Mouse (Mus musculus) megakaryocyte, embryonic 14.5 days (primary cell): ENCODE data around the gene Krtap9-3. TPM values are rescaled to one million over a fixed set of nuclear protein-coding genes. Genes with fewer than 3 reads are reported as not detected.
"Not testable (repeated sequence)": the region's sequence is repeated elsewhere in the genome, so short reads cannot be mapped to it uniquely, and the experiment has no call there.

ENCODE experiments used
- H3K27me3 ChIP-seq: replicated peaks from 2 replicates; pipeline ENCODE3; 2012; ENCODE audit warnings: inconsistent platforms
- H3K36me3 ChIP-seq: replicated peaks from 2 replicates; pipeline ENCODE3; 2012; ENCODE audit warnings: low read length, inconsistent platforms, mixed read lengths
- H3K4me1 ChIP-seq: 2 replicates; pipeline ENCODE4 v1.6.1; 2012; ENCODE audit warnings: inconsistent platforms
- H3K4me3 ChIP-seq: replicated peaks from 2 replicates; pipeline ENCODE3; 2012; ENCODE audit warnings: moderate library complexity, mild to moderate bottlenecking, inconsistent platforms
- H3K9me3 ChIP-seq: 2 replicates; pipeline ENCODE4 v1.6.1; 2012; ENCODE audit warnings: inconsistent platforms
- FLI1 ChIP-seq: IDR thresholded peaks from 2 replicates; pipeline ENCODE4 v1.6.1; 2012; ENCODE audit warnings: low read length, inconsistent platforms, mixed read lengths
- GATA1 ChIP-seq: IDR thresholded peaks from 3 replicates; pipeline ENCODE4 v1.6.1; 2012; ENCODE audit warnings: mixed read lengths, low read length, inconsistent platforms, borderline replicate concordance
- polyA plus RNA-seq: library from polyadenylated mRNA; stranded (reverse); fragments of >175 nt; gene quantifications from 2 replicates; pipeline ENCODE4 v1.2.3, GENCODE M21; 2012; ENCODE audit warnings: low replicate concordance; ENCODE audit not compliant: insufficient read depth

Gene Krtap9-3
- polyA plus RNA-seq = not detected in 2 replicates

- not testable (repeated sequence) for H3K36me3 ChIP-seq, H3K4me3 ChIP-seq, H3K9me3 ChIP-seq, H3K4me1 ChIP-seq, H3K27me3 ChIP-seq
Measured at GRCm38 (mm10) chr11:99597742-99598141, at the start of gene Krtap9-3. Krtap9-3 (minus strand) TSS chr11:99598105.

- TF ChIP-seq GATA1 (no peak), FLI1 (no peak)
- Histone ChIP-seq H3K27me3 (no peaks in the 10 kb centered on the region), H3K4me1 (no peaks in the 10 kb centered on the region), H3K4me3 (no peak overlapping the region), H3K36me3 (no peaks in the 10 kb centered on the region), H3K9me3 (no peaks in the 10 kb centered on the region)
Measured at GRCm38 (mm10) chr11:99646444-99646843, 48.5 kb upstream of the Krtap9-3 start.

GRCm38 (mm10) chr11:99644351-99644750 is 46.4 kb upstream of the Krtap9-3 start:
- no peak for TF ChIP-seq GATA1
- TF ChIP-seq FLI1 = no peak
- H3K27me3 ChIP-seq = no peaks in the 10 kb centered on the region
- H3K36me3 ChIP-seq = no peaks in the 10 kb centered on the region

GRCm38 (mm10) chr11:99643635-99644139 is 45.8 kb upstream of the Krtap9-3 start, which contains the start of gene Krtap4-7:
Krtap4-7 (minus strand) TSS chr11:99644089.
- not testable (repeated sequence) for H3K4me1 ChIP-seq, H3K27me3 ChIP-seq, H3K36me3 ChIP-seq

More at GRCm38 (mm10) chr11:99644351-99644750, 46.4 kb upstream of the Krtap9-3 start:
- no peak overlapping the region for H3K4me3 ChIP-seq
- H3K4me1 ChIP-seq = no peaks in the 10 kb centered on the region
- no peaks in the 10 kb centered on the region for H3K9me3 ChIP-seq

GRCm38 (mm10) chr11:99640926-99641325 is 43.0 kb upstream of the Krtap9-3 start:
- Histone ChIP-seq H3K4me3 (no peak overlapping the region), H3K27me3 (peaks cover 1% of the 10 kb centered on the region), H3K4me1 (no peaks in the 10 kb centered on the region), H3K9me3 (no peaks in the 10 kb centered on the region), H3K36me3 (no peaks in the 10 kb centered on the region)
- TF ChIP-seq FLI1 (no peak), GATA1 (no peak)

More at GRCm38 (mm10) chr11:99643635-99644139, 45.8 kb upstream of the Krtap9-3 start, which contains the start of gene Krtap4-7:
- H3K9me3 ChIP-seq, H3K4me3 ChIP-seq: not testable (repeated sequence)

- no peak for TF ChIP-seq FLI1
- no peak for TF ChIP-seq GATA1
- H3K9me3 ChIP-seq = no peaks in the 10 kb centered on the region
- peaks cover 1% of the 10 kb centered on the region for H3K27me3 ChIP-seq
- no peaks in the 10 kb centered on the region for H3K4me1 ChIP-seq
- H3K4me3 ChIP-seq = no peak overlapping the region
- H3K36me3 ChIP-seq = no peaks in the 10 kb centered on the region
Measured at GRCm38 (mm10) chr11:99637086-99637485, 39.2 kb upstream of the Krtap9-3 start.

- no peaks in the 10 kb centered on the region for H3K9me3 ChIP-seq
- H3K36me3 ChIP-seq = no peaks in the 10 kb centered on the region
- H3K4me3 ChIP-seq = no peak within 1 kb of the TSS
- peaks cover 1% of the 10 kb centered on the region for H3K27me3 ChIP-seq
- H3K4me1 ChIP-seq = no peaks in the 10 kb centered on the region
- TF ChIP-seq FLI1 (no peak), GATA1 (no peak)
Measured at GRCm38 (mm10) chr11:99634653-99635134, 36.8 kb upstream of the Krtap9-3 start, which contains the start of gene Krtap4-2. Krtap4-2 (minus strand) TSS chr11:99635084.

- Histone ChIP-seq H3K4me3 (no peak overlapping the region), H3K9me3 (no peaks in the 10 kb centered on the region), H3K36me3 (no peaks in the 10 kb centered on the region), H3K27me3 (no peaks in the 10 kb centered on the region), H3K4me1 (no peaks in the 10 kb centered on the region)
- TF ChIP-seq FLI1 (no peak), GATA1 (no peak)
Measured at GRCm38 (mm10) chr11:99633293-99633692, 35.4 kb upstream of the Krtap9-3 start.

- Histone ChIP-seq H3K27me3 (no peaks in the 10 kb centered on the region), H3K4me1 (no peaks in the 10 kb centered on the region), H3K36me3 (no peaks in the 10 kb centered on the region), H3K4me3 (no peak overlapping the region), H3K9me3 (no peaks in the 10 kb centered on the region)
- TF ChIP-seq FLI1 (no peak), GATA1 (no peak)
Measured at GRCm38 (mm10) chr11:99630890-99631289, 33.0 kb upstream of the Krtap9-3 start.

GRCm38 (mm10) chr11:99628138-99628537 is 30.2 kb upstream of the Krtap9-3 start, which contains the start of gene Krtap4-1:
Krtap4-1 (minus strand) TSS chr11:99628238.
- H3K4me3 ChIP-seq = no peak within 1 kb of the TSS
- no peaks in the 10 kb centered on the region for H3K4me1 ChIP-seq
- no peaks in the 10 kb centered on the region for H3K27me3 ChIP-seq
- no peaks in the 10 kb centered on the region for H3K36me3 ChIP-seq
- no peak for TF ChIP-seq FLI1
- TF ChIP-seq GATA1 = no peak
- H3K9me3 ChIP-seq = peaks cover 6% of the 10 kb centered on the region; the same call in 1 of the 2 replicates

- no peaks in the 10 kb centered on the region for H3K36me3 ChIP-seq
- TF ChIP-seq FLI1 (no peak), GATA1 (no peak)
- H3K27me3 ChIP-seq = no peaks in the 10 kb centered on the region
- 0 out of 2 replicates have a peak, but pooled peaks cover 3% of the 10 kb centered on the region for H3K9me3 ChIP-seq
- no peaks in the 10 kb centered on the region for H3K4me1 ChIP-seq
- no peak within 1 kb of the TSS for H3K4me3 ChIP-seq
Measured at GRCm38 (mm10) chr11:99620335-99620734, 22.4 kb upstream of the Krtap9-3 start, which contains the start of gene Gm11562. Gm11562 (minus strand) TSS chr11:99620435.
